Mouse (Mus musculus): Measurements from ENCODE around the gene Tnip2. TPM values are rescaled to one million over a fixed set of nuclear protein-coding genes. Genes with fewer than 3 reads are reported as not detected.

Gene Tnip2
- 13.3 and 15.0 TPM in 2 replicates for polyA plus RNA-seq (2015; fragmentation: Nextera tagmentation; extraction: Ambion mirVana)

DNA sequence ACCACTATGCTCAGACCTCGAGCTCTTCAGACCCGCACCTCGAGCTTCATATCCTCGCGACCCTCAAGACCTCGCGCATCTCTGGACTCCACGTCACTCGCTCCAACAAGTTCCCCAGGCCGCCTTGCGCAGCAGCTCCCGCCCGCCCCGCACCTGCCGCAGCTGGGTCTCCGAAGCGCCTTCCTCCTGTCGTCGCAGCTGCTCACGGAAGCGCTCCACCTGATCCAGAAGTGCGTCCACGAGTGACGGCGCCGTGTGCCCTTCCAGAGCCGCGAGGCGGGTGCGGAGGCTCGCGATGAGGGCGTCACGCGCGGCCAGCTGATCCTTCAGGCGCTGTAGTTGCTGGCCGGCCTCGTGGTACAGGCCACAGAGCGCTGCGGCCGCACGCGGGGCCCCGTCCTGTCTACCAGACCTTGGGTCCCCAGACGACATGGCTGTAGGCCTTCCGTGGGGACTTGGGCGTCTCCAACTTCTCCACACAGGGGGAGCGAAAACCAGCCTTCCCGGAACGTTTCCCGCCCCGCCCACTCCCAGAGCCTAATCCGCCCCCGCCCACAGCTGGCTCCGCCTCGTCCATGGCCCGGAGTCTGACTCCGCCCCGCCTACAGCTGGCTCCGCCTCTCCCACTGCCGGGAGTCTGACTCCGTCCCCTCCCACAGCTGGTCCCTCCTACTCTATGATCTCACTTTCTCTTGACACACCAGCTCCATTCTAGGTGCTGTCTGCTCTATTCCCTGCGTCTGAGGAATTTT is at the start of gene Tnip2:
Gene Tnip2, minus strand, starts transcription at position 526 of the 752 bp plus-strand sequence.
- H3K27me3 ChIP-seq, result peaks cover 5% of the 10 kb centered on the region; the same call in 1 of the 2 replicates
- H3K4me3 ChIP-seq, result peak within 1 kb of the TSS; percentile 74
- H3K36me3 ChIP-seq, result no peaks in the 10 kb centered on the region
- under 1% methylated on average over 64 of the region's 64 CpGs for WGBS
- peaks cover 7% of the 10 kb centered on the region for H3K4me1 ChIP-seq (replicated peaks)
- H3K4me2 ChIP-seq, result peak within 1 kb of the TSS; percentile 87
- H3K9ac ChIP-seq, result peak within 1 kb of the TSS; percentile 56
- H3K9me3 ChIP-seq, result no peaks in the 10 kb centered on the region
- H3K27ac ChIP-seq (replicated peaks), result 0 out of 2 replicates have a peak within 1 kb of the TSS, but pooled peaks have one; percentile 13
- peak; percentile 96 for ATAC-seq (ENCODE audit: low FRiP score, low read depth)

DNA sequence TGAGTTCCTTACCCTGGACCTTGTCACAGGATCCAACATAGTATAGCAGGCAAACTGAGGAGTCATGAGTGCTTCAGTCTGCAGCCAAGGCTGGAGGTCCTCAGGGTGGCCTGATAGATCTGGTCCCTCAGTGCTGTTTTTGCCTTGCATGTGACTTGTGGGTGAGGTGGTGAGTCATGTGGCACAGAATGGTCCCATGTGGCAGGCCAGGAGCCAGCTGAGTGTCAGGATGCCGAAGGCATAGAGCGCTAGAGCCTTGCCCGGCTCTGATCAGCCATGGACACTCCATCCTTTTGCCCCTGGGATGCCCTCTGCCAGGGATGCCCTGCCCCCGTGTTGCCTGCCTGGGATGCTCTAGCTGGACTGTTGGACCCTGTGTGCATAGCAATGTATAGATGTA is 38.0 kb upstream of the Tnip2 start:
- Histone ChIP-seq H3K27me3 (no peaks in the 10 kb centered on the region), H3K4me1 (replicated peaks) (peaks cover 24% of the 10 kb centered on the region), H3K9me3 (no peaks in the 10 kb centered on the region), H3K36me3 (peaks cover 39% of the 10 kb centered on the region), H3K27ac (replicated peaks) (no peak overlapping the region), H3K4me2 (no peak overlapping the region), H3K4me3 (no peak overlapping the region), H3K9ac (no peak overlapping the region)
- WGBS, result 85% methylated on average over 4 of the region's 4 CpGs
- no peak for ATAC-seq (ENCODE audit: low FRiP score, low read depth)

DNA sequence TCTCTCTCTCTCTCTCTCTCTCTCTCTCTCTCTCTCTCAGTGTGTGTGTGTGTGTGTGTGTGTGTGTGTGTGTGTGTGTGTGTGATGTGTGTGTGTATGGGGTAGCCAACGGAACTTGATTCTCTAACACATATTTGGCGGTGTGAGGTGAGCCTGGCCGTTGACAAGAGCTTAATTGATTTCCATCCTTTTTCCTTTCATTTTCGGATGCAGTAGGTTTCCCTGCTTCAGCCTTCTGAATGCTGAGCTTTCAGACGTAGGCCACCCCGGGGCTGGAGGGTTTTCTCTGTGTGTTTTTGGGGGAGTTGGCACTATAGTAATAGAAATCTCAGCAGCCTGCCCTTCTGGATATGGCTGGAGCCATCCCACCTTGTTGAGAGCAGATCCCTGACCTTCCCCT is 36.5 kb upstream of the Tnip2 start:
- Histone ChIP-seq H3K27me3 (no peaks in the 10 kb centered on the region), H3K9ac (peak overlapping the region; percentile 97), H3K27ac (replicated peaks) (peak overlapping the region; percentile 82), H3K4me1 (replicated peaks) (peaks cover 24% of the 10 kb centered on the region), H3K36me3 (peaks cover 25% of the 10 kb centered on the region), H3K4me3 (peak overlapping the region; percentile 85), H3K9me3 (no peaks in the 10 kb centered on the region), H3K4me2 (peak overlapping the region; percentile 73)
- ATAC-seq (ENCODE audit: low FRiP score, low read depth), result peak; percentile 4; the same call in 1 of the 2 replicates
- WGBS, result 5% methylated on average over 6 of the region's 6 CpGs

DNA sequence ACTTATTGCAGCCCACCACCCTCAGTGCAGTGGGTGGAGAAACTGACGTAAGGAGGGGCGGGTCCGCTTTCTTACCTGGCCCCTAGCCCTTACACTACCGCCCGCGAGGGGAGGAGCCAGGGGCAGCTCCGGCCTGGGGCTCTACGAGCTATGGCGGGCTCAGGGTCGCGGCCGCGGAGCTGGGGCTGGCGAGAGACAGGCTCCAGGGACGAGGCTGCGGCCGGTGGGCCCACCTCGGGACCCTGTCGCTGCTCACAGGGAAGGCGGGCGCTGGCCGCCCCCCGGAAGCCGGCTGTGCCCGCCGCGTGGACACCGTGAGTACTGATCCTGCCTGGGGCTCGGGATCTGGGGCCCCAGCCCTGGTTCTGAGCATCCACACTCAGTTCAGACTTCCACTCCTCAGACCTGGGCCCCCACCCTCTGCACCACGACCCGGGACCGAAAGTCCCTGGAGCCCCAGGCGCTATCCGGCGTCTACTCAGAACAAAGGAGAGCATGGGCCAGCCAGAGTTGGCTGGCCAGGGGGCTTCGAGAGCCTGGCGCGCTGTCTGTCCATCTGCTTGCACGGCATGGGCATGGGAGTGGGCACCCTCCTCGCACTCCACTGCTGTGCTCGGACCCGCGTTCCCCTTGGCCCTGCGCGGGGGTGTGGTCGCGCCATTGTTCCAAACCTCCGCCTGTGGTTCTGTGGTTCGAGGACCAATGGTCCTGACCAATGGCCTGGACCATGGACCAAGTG is 35.9 kb upstream of the Tnip2 start:
- peak; percentile 94 for ATAC-seq (ENCODE audit: low FRiP score, low read depth)
- H3K36me3 ChIP-seq, result peaks cover 20% of the 10 kb centered on the region
- H3K27ac ChIP-seq (replicated peaks), result peak overlapping the region; percentile 82
- H3K9ac ChIP-seq, result peak overlapping the region; percentile 97
- H3K9me3 ChIP-seq, result no peaks in the 10 kb centered on the region
- H3K4me1 ChIP-seq (replicated peaks), result peaks cover 24% of the 10 kb centered on the region
- peak overlapping the region; percentile 73 for H3K4me2 ChIP-seq
- under 1% methylated on average over 42 of the region's 49 CpGs for WGBS
- peak overlapping the region; percentile 85 for H3K4me3 ChIP-seq
- H3K27me3 ChIP-seq, result no peaks in the 10 kb centered on the region

DNA sequence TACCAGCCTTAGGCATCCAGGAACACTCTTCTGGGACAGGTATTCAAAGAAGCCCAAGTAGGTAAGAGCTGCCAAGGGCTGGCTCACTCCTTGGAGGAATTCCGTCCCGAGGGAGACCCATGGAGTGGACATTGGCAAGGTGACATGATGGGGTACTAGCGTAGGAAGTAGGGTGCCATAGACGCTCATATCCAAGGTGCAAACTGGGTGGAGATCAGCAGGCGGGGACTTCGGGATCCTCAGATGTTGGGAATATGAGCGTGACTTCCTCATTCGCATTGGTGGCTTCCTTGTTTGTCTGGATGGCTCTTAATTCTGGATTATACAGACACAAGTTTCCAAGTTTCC is 35.3 kb upstream of the Tnip2 start:
- Histone ChIP-seq H3K4me3 (peak overlapping the region; percentile 85), H3K9ac (peak overlapping the region; percentile 97), H3K9me3 (no peaks in the 10 kb centered on the region), H3K4me1 (replicated peaks) (peaks cover 24% of the 10 kb centered on the region), H3K36me3 (peaks cover 16% of the 10 kb centered on the region), H3K27me3 (no peaks in the 10 kb centered on the region), H3K4me2 (peak overlapping the region; percentile 73), H3K27ac (replicated peaks) (peak overlapping the region; percentile 82)
- ATAC-seq (ENCODE audit: low FRiP score, low read depth), result peak; percentile 36
- WGBS, result 28% methylated on average over 8 of the region's 8 CpGs

DNA sequence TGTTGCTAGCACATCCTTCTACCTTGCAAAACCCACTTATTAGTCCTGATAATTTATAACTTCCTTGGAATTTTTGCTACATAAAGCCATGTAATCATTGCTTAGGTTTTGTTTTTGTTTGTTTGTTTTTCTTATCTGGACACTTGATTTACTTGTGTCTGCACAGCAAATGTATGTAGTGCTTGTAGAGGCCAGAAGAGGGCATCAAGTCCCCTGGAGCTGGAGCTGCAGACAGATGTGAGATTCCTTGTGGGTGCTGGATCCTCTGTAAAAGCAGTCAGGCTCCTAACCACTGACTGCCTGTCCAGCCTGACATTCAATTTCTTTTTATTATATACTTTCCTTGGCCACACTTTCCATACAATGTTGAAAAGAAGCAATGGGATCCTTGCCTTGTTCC is 33.6 kb upstream of the Tnip2 start:
- H3K4me3 ChIP-seq, result no peak overlapping the region
- no peak overlapping the region for H3K4me2 ChIP-seq
- no peak for ATAC-seq (ENCODE audit: low FRiP score, low read depth)
- H3K27ac ChIP-seq (replicated peaks), result no peak overlapping the region
- no peaks in the 10 kb centered on the region for H3K9me3 ChIP-seq
- H3K9ac ChIP-seq, result no peak overlapping the region
- H3K27me3 ChIP-seq, result no peaks in the 10 kb centered on the region
- H3K4me1 ChIP-seq (replicated peaks), result peaks cover 24% of the 10 kb centered on the region
- peaks cover 4% of the 10 kb centered on the region for H3K36me3 ChIP-seq

DNA sequence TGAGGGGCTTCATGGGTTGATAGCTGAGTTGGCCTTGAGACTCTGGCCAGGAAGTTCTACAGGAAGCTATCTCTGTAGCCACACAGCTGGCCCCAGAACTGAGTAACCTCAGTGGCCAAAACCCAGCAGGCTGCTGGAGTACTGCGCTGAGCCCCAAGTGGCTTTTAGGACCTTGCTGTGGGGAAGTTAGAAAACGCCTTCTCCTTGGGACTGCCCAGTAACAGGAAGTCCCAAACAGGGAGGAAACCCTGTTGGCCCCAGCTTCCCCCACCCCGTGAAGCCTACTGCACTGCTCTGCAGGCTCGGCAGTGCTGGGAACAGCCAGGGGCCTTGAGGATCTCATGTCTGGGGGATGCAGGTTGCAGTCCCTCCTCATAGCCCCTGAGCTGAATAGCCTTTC is 29.3 kb upstream of the Tnip2 start:
- Histone ChIP-seq H3K27ac (replicated peaks) (no peak overlapping the region), H3K27me3 (no peaks in the 10 kb centered on the region), H3K4me1 (replicated peaks) (no peaks in the 10 kb centered on the region), H3K4me2 (no peak overlapping the region), H3K9me3 (no peaks in the 10 kb centered on the region), H3K36me3 (no peaks in the 10 kb centered on the region), H3K4me3 (no peak overlapping the region), H3K9ac (no peak overlapping the region)
- WGBS, result 62% methylated on average over 4 of the region's 4 CpGs
- no peak for ATAC-seq (ENCODE audit: low FRiP score, low read depth)

DNA sequence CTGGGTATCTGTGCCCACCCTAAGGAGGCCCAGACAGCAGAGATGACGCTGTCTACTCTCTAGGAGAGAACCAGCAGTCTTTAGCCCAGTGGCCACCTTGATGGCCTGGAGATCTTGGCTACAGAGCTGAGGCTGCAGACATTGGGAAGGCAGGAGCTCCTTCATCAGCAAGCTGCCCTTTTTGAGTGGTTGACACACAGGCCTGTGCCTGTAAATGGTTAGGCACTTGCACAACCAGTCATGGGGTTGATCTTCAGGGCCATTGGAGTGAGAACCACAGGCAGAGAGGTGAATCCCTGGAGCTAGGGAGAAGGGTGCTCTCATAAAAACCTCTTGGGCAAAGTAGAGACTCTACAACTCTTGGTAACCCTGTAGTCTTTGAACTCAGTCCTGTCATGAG is 28.4 kb upstream of the Tnip2 start:
- no peak for ATAC-seq (ENCODE audit: low FRiP score, low read depth)
- Histone ChIP-seq H3K36me3 (no peaks in the 10 kb centered on the region), H3K4me3 (no peak overlapping the region), H3K4me1 (replicated peaks) (no peaks in the 10 kb centered on the region), H3K9me3 (no peaks in the 10 kb centered on the region), H3K9ac (no peak overlapping the region), H3K4me2 (no peak overlapping the region), H3K27ac (replicated peaks) (no peak overlapping the region), H3K27me3 (no peaks in the 10 kb centered on the region)
- 67% methylated on average over 1 of the region's 1 CpGs for WGBS

DNA sequence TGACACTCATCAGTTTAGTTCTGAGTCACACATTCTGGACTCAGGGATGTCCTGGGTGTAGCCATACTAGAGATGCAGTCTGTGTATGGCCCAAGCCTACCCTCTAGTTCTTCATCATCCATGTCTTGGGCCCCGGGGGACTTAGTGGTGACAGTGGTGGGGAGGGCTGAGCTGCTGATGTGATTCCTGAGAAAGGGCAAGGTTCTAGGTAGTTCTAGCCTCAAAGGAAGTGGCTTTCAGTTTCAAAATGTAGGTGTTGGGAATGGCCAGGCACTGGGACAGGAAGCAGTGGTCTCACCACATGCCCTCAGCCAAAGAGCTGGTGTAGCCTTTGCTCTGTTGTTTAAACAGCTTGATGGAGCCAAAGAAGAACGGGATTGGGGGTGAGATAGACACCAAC is 25.3 kb upstream of the Tnip2 start:
- Histone ChIP-seq H3K4me1 (replicated peaks) (no peaks in the 10 kb centered on the region), H3K27ac (replicated peaks) (no peak overlapping the region), H3K9me3 (no peaks in the 10 kb centered on the region), H3K4me3 (no peak overlapping the region), H3K4me2 (no peak overlapping the region), H3K27me3 (no peaks in the 10 kb centered on the region), H3K36me3 (no peaks in the 10 kb centered on the region), H3K9ac (no peak overlapping the region)
- ATAC-seq (ENCODE audit: low FRiP score, low read depth), result no peak
- WGBS, result 87% methylated on average over 2 of the region's 2 CpGs

DNA sequence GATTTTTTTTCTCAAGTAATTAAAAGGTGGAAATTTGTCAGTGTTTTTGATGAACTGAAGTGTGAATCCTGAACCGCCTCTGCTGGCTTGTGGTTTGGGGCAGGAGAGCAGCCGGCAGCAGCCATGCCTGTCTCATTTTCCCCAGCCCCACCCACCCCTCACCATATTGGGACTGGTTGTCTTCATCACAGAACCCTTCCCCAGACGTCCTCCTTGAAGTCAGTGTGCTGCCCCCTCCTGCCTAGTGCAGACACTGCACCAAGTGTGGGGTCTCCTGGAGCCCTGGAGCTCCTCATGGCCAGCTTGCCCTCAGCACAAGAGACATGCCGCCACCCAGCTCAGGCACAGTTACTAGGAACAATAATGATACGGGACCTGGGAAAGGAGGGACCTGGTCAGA is 24.7 kb upstream of the Tnip2 start:
- Histone ChIP-seq H3K27ac (replicated peaks) (no peak overlapping the region), H3K36me3 (no peaks in the 10 kb centered on the region), H3K27me3 (no peaks in the 10 kb centered on the region), H3K9me3 (no peaks in the 10 kb centered on the region), H3K4me1 (replicated peaks) (no peaks in the 10 kb centered on the region), H3K4me2 (no peak overlapping the region), H3K9ac (no peak overlapping the region), H3K4me3 (no peak overlapping the region)
- no peak for ATAC-seq (ENCODE audit: low FRiP score, low read depth)
- WGBS, result 35% methylated on average over 5 of the region's 5 CpGs

DNA sequence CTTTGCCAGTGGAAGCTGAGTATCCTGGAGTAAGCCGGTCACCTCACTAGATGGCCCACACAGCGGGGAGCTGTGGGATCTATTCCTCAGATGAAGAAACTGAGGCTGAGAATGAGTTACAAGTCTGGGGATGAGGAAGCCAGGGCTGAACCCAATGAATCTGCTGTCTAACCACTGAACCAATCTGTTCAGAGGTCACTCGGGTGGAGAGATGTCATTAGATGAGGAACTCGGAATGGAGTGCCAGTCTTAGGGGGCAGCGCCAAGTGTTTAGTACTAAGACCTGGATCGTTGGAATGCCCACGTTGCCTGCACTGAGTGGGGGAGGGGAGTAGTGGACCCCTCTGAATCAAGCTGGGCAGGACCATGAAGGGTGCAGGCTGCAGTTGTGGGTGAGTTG is 24.3 kb upstream of the Tnip2 start:
- Histone ChIP-seq H3K9ac (no peak overlapping the region), H3K27me3 (no peaks in the 10 kb centered on the region), H3K4me1 (replicated peaks) (no peaks in the 10 kb centered on the region), H3K9me3 (no peaks in the 10 kb centered on the region), H3K4me3 (no peak overlapping the region), H3K27ac (replicated peaks) (no peak overlapping the region), H3K4me2 (no peak overlapping the region), H3K36me3 (no peaks in the 10 kb centered on the region)
- WGBS, result 78% methylated on average over 7 of the region's 7 CpGs
- ATAC-seq (ENCODE audit: low FRiP score, low read depth), result no peak

DNA sequence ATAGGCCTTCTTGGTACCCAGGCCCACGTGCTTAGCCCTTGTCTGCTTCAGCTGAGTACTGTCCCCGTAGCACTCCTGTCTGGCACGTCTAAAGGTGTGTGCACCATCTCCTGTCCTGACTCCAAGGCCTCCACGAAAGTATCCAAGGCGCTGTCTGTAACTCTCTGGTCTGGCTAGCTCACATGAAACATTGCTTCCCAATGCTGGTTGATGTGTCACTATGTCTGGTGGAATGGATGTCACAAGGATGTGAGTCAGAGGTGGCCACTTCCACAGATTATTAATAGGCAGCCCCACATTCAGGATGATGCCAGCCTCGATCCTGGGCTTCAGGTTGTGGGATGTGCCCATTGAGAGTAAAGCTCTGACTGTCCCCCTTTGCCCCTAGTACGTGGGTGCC is 22.0 kb upstream of the Tnip2 start:
- Histone ChIP-seq H3K9ac (no peak overlapping the region), H3K9me3 (no peaks in the 10 kb centered on the region), H3K27me3 (no peaks in the 10 kb centered on the region), H3K4me1 (replicated peaks) (no peaks in the 10 kb centered on the region), H3K36me3 (no peaks in the 10 kb centered on the region), H3K27ac (replicated peaks) (no peak overlapping the region), H3K4me3 (no peak overlapping the region), H3K4me2 (no peak overlapping the region)
- no peak for ATAC-seq (ENCODE audit: low FRiP score, low read depth)
- WGBS, result 85% methylated on average over 7 of the region's 7 CpGs

All from hindbrain, embryonic 15.5 days (tissue).